Mouse (Mus musculus) T-helper 2 cell (primary cell): Measurements from ENCODE around the gene Skida1.

Source experiments
- in situ Hi-C: fragments of 300-600 bp; cut with MboI, MseI; formaldehyde crosslinking; loops from one replicate; pipeline ENCODE4 v1.15.1; 2025; ENCODE audit warnings: high pct_unique_total_duplicates

Gene Skida1

DNA sequence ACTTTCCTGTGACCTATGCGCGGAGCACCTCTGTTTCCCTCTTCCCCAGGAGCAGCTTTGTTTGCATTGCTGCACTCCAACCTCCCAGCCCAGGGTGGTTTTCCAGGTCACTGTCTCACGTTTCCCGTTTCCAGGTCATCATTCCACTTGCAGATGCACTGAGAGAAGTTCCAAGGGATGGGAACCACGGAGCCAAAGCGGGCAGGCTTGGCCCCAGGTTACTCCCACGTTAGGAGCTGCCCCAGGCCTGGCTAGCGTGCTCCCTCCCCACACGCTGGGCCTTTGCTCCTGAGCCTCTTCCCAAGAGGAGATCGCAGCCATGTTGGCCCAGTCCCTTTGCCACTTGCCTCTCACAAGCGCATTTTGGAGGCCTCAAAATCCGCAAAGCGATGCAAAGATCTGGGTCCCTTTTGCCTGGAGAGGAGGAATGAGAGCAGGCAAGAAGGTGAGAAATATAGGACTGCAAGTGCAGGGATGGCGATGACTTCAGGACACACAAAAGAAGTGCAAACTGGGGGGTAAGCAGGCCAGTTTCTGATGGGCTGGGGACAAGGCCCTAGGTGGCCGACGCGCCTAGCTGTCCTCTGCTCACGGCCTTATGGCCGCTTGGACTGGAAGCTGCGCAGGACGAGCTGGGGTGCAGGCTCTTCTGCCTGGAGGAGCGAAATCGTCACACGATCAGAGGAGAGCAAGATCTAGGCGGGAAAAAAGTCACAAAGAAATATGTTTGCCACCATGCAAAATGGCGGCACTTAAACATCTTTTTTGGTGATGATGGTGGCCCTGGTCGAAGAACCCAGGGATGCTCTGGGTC, 8.3 kb downstream of the Skida1 start:
- in situ Hi-C loops, result loop anchor here (10.0 kb wide), 1 partner anchor 654 kb away; the partner anchor contains the start of gene Spag6

DNA sequence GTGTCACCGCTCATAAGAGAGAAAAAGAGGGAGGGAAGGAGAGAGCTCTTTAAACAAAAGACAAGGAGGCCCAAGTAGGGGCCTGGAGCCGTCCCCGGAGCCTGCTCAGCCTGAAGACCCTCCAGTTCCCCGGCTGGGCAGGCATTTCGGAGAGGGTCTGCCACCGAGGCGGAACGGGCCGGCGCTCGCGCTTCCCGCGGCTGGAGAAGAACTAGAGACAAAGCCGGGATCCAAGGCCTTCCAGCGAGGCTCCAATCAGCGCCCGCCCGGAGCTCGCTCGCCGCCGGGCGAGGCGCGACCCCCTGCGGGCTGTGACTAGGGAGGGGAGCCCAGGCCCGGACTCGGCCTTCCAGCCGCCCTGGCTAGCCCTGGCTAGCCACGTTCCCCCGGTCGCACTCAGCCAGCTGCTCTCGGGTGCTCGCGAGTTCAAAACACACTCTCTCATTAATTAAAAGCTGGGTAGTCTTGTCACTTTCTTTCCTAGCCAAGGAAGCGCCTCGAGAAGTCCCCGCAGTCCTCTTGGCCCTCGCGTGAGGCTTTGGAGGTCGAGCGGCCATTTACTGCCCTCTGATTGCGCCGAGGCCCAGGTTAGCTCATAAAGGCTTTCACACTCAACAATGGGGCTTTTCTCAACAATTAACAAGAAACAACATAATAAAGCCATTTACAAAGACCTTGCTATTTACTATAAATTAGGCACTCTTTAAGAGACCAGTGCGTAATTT, 9.1 kb downstream of the Skida1 start:
- in situ Hi-C loops, result loop anchor here (10.0 kb wide), 1 partner anchor 655 kb away; the partner anchor contains the start of gene Spag6

DNA sequence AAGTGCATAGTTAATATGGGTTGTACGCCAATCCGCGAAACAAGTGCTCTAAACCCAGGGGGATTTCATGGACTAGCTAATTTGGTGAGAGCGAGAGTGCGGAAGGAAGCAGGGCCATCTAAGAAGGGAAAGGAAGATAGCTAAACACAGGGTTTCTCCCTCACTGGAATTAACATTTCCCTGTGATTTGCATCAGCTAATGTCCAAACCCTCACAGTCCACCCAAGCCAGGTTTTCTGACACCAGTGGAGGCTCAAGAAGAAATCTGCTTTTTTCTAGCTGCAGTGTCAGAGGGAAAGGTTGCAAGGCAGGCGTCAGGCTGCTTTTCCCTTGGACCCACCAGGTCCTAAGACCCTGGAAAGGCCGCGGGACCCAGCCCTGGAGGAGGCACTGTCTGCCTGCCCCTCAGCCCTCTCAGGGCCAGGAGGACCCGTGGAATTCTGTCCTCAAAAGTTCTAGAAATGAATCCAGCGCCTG, 9.9 kb downstream of the Skida1 start:
- in situ Hi-C loops, result no loop called here

DNA sequence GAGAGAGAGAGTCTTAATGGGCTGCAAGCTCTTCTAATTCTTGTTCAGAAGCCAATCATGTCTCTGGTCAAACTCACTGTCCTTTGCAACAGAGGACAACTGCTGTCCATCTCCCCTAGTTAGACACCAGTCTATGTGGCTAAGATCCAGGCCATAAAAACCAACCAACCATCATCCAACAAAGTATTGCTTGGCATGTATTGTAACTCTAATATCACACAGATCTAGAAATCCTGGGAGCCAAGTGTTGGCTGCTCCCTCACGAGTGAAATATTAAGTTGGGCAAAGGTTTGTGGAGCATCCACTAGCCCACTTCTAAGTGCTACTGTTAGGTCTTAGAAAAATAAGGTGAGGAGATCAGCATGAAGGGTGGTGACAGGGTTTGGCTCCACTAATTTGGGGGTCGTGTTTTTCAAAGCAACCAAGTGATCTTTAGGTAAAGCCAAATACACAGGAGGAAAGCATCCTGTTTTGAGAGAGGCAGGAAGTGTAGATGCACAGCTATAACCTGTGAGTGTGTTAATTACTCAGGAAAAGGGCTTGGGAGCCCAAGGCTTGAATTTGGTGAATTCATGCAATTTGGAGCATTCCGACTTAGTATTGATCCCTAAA, 10.6 kb downstream of the Skida1 start:
- in situ Hi-C loops, result no loop called here

DNA sequence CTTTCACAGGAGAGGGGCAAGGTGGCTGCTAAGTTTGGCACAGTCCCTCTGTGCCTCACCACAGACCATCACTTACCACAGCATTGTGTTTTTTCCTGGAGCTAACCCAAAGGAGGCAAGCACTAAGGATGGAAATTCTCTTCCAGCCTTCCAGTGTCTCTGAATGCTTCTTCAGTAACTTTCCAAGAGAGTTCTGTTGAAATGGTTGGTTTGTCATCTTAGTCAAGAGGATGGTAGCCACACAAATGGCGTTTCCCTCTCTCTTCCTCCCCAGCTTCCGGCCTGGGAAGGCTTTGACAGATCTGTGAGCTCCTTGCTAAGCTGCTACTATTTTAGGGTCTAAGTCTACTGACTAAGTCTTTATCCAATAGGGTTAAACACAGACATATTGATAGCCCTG, 11.4 kb downstream of the Skida1 start, which contains the start of gene A930004D18Rik:
Gene A930004D18Rik, minus strand, starts transcription at position 247 of the 400 bp plus-strand sequence.
- in situ Hi-C loops, result no loop called here

DNA sequence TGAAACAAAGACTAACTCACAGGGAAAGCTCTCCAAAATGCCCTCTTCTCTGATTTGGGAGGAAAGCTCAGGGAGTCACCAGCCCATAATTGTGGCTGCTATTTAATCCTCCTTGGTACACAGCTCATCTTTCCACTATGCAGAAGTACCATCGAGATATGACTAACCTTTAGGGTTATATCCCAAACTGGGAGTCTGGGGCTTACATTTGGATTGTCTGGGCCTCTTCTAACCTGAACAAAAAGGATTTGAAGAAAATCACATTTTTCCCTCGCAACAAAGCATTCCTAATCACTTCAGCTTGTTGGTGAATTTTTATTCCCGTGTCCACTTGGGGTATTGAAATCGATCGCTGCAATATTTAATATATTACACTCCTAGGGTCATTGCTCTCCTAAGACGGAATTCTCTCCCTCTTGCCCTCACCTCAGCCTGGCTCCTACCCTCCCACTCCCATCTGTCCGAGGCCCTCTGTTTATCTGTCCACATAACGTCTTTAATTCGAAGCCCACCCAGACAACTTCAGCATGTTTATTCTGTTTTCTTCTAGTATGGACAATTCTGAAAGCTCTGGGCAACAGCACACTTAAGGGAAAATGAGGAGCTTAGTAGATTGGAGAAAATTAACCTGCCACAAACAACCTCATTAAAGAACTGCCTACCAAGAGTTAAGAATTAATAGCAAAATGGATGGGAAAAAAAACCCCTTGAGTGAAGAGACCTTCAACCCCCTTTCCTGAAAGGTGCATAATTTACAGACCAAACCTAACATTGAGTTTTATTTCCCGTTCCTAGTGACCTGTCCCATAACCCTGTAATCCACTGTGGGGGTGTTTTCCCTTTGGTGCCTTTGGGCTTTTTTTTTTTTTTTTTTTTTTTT, 14.2 kb downstream of the Skida1 start:
- in situ Hi-C loops, result no loop called here

DNA sequence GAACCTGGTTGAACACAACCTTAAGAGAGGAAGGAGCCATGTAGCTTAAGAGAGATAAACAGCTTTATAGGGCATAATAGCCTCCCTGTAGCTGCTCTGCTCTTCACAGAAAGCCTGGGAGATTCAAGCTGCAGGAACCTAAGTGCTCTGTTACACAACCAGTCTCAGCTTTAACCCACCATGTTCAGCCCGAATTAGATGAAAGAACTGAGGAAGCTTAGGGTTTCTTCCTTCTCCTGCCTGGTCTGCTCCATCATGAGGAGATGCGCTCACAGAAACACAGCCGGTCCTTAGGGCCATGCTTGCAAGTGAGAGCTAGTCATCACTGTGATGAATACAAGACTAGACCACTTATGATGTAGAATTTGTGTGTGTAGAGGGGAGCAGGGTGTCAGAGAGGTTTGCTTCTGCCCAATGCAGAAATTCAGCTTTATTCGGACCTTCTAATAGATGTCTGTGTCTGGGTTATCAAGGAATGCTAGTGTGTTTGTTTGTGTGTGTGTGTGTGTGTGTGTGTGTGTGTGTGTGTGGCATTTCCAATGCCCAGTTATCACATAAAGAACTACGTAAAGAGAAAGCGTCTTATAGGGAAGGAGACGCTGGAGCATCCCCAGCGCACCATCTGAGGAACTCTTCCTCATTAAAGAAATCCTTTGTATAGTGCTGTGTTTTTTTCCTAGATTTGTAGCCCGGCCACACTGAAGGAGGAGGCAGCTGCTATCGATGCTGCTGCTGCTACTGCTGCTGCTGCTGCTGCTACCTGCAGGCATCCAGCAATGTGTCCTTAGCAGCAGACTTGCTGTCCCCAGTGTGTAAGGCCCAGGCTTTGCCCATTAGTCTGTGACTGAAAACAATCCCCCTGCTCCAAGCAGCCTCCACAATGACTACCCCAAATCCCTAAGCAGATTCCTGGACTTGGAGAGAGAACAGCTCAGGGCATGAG, 15.4 kb downstream of the Skida1 start:
- in situ Hi-C loops, result no loop called here

DNA sequence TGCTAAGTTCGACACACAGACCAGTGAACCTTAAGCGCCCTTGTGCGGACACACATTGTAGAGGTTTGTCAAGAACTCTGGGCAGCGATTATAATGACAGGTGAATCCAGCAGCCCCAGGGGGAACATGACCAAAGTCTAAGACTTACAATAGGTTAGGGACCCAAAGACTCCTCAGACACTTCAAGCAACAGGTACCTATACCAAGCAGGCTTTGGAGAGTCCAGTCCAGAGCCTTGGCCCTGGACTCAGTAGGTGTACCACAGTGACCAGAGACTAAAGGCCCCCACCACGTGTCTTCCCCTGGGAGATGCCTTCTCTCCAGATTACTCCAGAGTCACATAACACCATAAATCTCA, 16.3 kb downstream of the Skida1 start:
- in situ Hi-C loops, result no loop called here

DNA sequence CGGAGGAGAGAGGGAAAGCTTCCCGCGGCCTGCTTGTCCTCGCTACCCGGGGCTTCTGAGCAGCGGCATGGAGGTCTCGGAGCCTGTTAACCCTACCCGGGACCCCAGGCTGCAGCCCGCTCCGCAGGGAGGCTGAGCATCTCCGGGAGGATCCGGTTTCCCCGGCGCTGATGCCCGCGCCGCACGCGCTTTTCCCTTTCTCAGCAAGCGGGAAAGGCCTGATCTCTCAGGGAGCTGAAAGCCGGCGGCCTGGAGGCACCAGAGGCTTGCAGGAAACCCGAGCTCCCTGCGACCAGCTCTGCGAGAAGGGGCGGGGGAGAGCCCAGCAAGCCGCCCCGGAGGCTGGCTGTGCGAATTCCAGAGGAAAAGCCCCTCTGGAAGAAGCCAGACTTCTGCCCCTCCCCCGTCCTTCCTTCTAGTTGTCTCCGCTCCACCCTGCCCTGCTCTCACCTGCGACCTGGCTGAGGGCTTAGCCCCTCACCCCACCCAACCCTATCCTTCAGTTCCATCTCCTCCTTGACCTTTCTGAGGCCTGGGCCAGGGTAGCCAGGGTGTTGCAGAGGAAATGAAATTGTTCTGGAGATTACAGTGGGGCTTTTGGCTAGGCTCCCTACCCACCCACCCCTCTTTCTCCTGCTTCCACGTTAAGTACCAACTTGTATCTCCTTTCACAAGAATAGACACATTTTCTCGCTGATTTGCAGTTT, 16.9 kb downstream of the Skida1 start:
- in situ Hi-C loops, result no loop called here

DNA sequence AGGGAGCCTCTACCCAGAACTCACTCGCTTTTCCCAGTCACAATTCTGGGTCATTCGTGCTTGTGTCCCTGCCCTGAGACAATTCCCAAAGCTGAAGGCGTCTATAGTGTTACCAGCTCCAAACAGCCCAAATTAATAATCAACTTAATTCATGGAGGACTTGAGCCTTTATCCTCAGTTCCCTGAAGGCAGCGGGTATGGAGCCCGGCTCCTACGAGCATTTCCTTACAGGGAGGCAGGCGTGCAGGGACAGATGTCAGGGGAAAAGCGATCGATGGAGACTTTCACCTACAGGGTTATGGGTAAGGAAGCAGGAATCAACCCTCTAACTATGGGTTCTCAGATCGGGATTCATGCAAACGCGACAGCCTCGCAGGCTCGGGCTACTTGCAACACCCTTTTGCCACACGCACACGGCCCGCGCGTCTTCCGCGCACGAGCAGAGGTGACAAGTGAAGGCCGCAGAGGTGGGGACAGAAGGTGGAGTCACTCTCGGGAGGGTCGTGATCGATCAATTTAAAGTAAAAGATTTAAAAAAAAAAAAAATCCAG, 17.5 kb downstream of the Skida1 start:
- in situ Hi-C loops, result no loop called here

DNA sequence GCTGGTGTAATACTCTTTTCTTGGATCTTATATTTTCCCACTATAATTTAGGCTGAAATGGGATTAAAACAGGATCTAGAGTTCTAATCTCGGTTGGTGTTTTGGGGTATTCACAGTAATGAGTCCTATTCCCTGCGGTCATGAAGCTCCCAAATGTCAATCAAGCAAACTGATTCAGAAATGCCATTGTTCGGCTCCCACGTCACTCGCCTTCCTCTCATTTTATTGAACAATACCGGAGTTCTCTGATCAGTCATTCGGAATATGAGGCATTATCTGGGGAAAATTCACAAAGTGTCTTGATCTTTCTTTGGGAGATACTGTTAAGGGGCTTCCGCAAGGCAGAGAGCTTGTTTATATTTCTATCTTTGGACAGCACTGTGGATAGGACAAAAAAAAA, 18.3 kb downstream of the Skida1 start:
- in situ Hi-C loops, result no loop called here

DNA sequence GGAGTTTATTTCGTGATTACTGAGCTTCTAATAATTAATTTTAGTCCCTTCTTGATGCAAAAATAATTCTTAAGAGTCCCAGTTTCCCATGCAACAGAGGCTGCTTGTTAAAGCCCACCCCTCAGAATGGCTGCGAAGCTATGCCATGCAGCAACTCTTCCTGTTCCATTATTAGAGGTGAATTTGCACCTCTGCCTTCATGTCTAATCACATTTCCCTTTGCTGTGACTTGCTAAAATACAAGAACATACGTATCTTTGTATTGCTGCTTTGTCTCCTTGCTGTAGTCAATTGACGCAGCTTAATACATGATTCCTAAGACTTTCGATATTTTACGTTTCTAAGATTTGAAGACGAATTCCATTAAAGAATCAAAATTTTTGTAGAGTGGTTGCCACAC, 19.2 kb downstream of the Skida1 start:
- in situ Hi-C loops, result loop anchor here (5.0 kb wide), 1 partner anchor 168 kb away; no protein-coding TSS in a partner anchor

DNA sequence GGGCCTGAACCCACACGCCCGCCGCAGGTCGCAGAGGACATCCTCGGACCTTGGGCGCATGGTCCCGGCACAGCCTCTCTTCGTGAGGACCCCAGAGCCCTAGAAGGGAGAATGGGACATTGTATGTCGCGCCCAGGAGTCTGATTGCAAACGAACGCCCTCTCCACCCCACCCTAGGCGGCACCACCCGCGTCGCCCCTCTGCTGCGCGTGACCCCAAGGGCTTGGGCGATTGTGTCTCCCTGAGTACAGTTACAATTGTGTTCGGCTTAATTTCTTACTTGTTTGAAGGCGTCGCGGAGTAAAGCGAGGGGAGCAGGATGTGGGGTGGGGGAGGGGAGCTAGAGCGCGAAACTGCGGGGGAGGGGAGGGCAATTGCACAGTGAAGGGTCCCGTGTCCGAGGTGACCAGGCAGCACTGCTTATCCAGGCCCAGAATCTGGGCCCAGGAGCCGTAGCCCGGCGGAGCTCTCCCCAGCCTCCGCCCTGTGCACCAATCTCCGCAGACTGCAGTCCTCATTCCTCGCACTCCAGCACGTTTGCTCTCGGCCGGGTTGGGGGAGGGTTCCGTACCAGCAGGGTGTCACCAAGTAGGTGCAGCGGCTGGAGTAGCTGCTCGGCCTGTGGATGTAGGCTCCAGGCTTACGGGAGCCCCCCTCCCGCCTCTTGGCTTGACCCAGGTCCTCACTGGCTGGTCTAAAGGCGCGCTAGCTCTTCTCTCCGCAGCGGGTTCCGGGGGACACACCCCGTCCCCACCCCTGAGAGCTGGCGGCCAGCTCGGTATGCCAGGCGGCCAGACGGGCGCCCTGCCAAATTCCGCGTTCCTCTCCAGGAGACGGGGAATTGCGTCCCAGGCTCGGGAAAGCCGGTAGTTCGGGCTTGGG, 20.5 kb downstream of the Skida1 start:
- in situ Hi-C loops, result loop anchor here (5.0 kb wide), 1 partner anchor 169 kb away; no protein-coding TSS in a partner anchor

DNA sequence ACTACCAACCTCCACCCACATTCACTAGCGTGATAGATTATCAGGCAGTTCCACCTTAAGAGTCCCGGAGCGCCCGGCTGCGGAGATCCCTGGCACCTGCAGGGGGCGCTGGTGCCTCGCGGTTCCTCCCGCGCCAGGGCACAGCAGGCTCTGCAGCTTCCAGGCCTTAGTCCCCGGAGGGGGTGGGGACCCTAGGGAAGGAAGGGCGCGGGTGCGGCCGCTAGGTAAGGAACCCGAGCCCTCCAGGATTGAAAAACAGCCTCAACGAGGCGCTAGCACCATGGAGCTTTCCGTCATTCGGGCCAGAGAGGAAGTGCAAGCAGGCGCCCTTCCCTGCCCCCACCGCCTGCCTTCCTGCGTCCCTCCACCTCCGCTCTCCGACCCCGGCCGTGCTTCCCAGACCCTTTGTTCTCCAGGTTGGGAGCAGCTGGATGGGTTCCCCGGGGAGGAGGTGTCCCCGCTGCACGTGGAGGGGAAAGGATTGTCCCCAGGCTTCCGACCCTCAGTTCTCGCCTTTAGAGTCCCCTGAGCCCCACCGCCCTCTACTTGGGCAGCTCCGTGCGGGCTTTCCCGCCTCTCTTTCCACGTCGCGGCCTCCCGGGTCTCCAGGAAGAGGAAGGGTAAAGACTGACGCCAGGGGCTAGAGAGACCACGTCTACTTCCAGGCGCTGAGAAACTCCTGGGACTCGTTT, 21.3 kb downstream of the Skida1 start:
- in situ Hi-C loops, result loop anchor here (5.0 kb wide), 1 partner anchor 170 kb away; no protein-coding TSS in a partner anchor

DNA sequence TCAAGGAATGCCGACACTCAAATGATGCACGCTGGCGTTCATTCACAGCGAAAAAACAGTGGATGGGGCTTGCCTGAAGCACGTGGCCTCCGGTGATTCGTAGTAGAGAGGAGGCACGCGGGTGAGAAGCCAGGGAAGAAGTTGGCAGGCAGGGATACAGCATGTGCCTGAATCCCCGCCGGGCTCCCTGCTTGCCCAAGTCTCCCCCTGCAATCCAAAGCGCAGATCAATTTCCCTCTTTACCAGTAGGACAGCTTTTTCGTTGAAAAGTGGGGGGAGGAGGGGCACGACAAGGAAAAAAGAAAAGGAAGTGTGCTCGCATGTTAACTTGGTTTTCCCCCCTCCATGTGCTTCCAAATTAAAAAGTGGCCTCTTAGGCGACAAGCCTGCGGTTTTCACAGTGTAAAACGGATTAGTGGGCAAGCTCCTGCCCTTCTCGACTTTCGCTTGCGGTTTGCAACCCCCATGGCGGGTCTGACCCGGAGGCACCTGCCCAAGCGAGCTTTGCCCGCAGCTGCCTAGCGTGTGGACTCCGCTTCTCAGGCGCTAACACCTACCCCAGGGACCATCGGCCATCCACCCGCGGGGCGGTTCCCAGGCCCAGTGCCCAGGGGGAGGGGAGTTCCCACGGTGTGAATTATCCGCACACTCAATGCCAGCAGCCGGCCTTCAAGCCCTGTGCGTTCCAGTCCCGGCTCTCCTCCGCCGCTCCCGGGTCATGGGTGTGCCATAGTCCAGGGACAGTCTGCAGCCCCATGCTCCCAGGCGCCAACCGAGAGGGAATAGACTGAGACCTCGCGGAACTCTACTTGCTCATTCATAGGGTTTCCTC, 22.5 kb downstream of the Skida1 start:
- in situ Hi-C loops, result loop anchor here (5.0 kb wide), 1 partner anchor 171 kb away; no protein-coding TSS in a partner anchor

DNA sequence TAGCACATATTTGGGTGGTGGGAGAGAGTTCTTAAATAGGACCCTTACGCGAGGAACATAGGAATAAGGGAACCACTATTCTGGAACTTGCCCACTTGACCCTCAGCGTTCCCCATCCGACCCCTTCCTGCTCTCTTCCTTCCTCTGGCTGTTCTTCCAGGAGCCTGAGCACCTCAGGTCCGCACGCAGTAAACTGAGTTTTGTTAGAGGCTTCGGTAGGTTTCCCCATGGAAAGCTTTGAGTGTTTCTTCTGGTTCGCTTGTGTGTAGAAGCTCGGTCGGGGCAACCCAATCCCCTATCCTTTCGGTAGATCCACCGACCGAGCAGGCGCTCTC, 23.1 kb downstream of the Skida1 start:
- in situ Hi-C loops, result loop anchor here (5.0 kb wide), 1 partner anchor 172 kb away; no protein-coding TSS in a partner anchor
